Mouse (Mus musculus) liver, embryonic 16.5 days (tissue): ENCODE data around the gene Htr5b. TPM values are rescaled to one million over a fixed set of nuclear protein-coding genes. Genes with fewer than 3 reads are reported as not detected.

Experiments
- ATAC-seq: fragments of 200-750 bp; cut with Nextera tagmentation; 2 replicates; pipeline ENCODE4 v1.8.0; 2017; ENCODE audit warnings: low read depth, mild to moderate bottlenecking, moderate number of reproducible peaks, moderate library complexity
- H3K27ac ChIP-seq: fragments of 300-500 bp; sonication (generic); 2 replicates; pipeline ENCODE4 v1.5.1; 2014; ENCODE audit warnings: mild to moderate bottlenecking, low read length
- H3K27me3 ChIP-seq: fragments of 300-500 bp; sonication (generic); 2 replicates; pipeline ENCODE4 v1.6.1; 2014; ENCODE audit warnings: low read depth, low read length, mixed read lengths; ENCODE audit not compliant: control insufficient read depth, insufficient read depth
- H3K36me3 ChIP-seq: fragments of 300-500 bp; sonication (generic); 2 replicates; pipeline ENCODE4 v1.6.1; 2014; ENCODE audit warnings: mild to moderate bottlenecking; ENCODE audit not compliant: control insufficient read depth, insufficient read depth
- H3K4me1 ChIP-seq: fragments of 300-500 bp; sonication (generic); 2 replicates; pipeline ENCODE4 v1.6.1; 2014; ENCODE audit warnings: low read depth, low read length, mixed read lengths; ENCODE audit not compliant: control insufficient read depth
- H3K4me2 ChIP-seq: fragments of 300-500 bp; sonication (generic); 2 replicates; pipeline ENCODE4 v1.6.1; 2014; ENCODE audit warnings: low read depth, low read length, mixed read lengths
- H3K4me3 ChIP-seq: fragments of 300-500 bp; sonication (generic); 2 replicates; pipeline ENCODE4 v1.5.1; 2014; ENCODE audit warnings: low read depth, mild to moderate bottlenecking, low read length
- H3K9ac ChIP-seq: fragments of 300-500 bp; sonication (generic); 2 replicates; pipeline ENCODE4 v1.6.1; 2014; ENCODE audit warnings: low read depth, low read length
- H3K9me3 ChIP-seq: fragments of 300-500 bp; sonication (generic); replicated peaks from 2 replicates; pipeline ENCODE4 v1.6.1; 2016; ENCODE audit warnings: low read length; ENCODE audit not compliant: control insufficient read depth
- WGBS: fragments of 180-500 bp; shearing (Covaris S2); extraction: QIAGEN DNeasy Blood & Tissue Kit; methylation state at CpG from one replicate; pipeline ENCODE4 v1.1.7; 2014; ENCODE audit not compliant: insufficient replicate concordance; 5-methylcytosine and 5-hydroxymethylcytosine counted together
- polyA plus RNA-seq: library from polyadenylated mRNA; unstranded; fragments of >200 nt; fragmentation: Nextera tagmentation; extraction: Ambion mirVana; gene quantifications from 2 replicates; pipeline ENCODE4 v1.2.1, GENCODE M21; 2015

The Htr5b gene
- polyA plus RNA-seq: not detected in 2 replicates

GRCm38 (mm10) chr1:121528399-121528720 lies at the start of gene Htr5b:
Gene Htr5b (minus strand): TSS chr1:121528465.
- Histone ChIP-seq H3K4me2 (peak within 1 kb of the TSS; percentile 24), H3K9ac (no peak within 1 kb of the TSS), H3K4me1 (no peaks in the 10 kb centered on the region), H3K9me3 (no peaks in the 10 kb centered on the region), H3K4me3 (no peak within 1 kb of the TSS), H3K27ac (no peak within 1 kb of the TSS), H3K27me3 (peaks cover 18% of the 10 kb centered on the region), H3K36me3 (no peaks in the 10 kb centered on the region)
- 4% methylated on average over 11 of the region's 11 CpGs for WGBS
- ATAC-seq: no peak

- no peaks in the 10 kb centered on the region for H3K4me1 ChIP-seq
These were observed 49.2 kb upstream of the Htr5b start for GRCm38 (mm10) chr1:121577491-121577890.

GRCm38 (mm10) chr1:121570522-121570921 lies 42.3 kb upstream of the Htr5b start:
- Histone ChIP-seq H3K9me3 (no peaks in the 10 kb centered on the region), H3K36me3 (no peaks in the 10 kb centered on the region), H3K4me3 (no peak overlapping the region), H3K4me1 (peaks cover 2% of the 10 kb centered on the region; the same call in 1 of the 2 replicates), H3K27ac (no peak overlapping the region), H3K4me2 (no peak overlapping the region), H3K27me3 (no peaks in the 10 kb centered on the region), H3K9ac (no peak overlapping the region)
- no peak for ATAC-seq
- 61% methylated on average over 7 of the region's 7 CpGs for WGBS

More at GRCm38 (mm10) chr1:121577491-121577890, 49.2 kb upstream of the Htr5b start:
- Histone ChIP-seq H3K27ac (no peak overlapping the region), H3K4me3 (no peak overlapping the region), H3K9me3 (no peaks in the 10 kb centered on the region), H3K4me2 (no peak overlapping the region), H3K36me3 (no peaks in the 10 kb centered on the region), H3K27me3 (no peaks in the 10 kb centered on the region), H3K9ac (no peak overlapping the region)
- no peak for ATAC-seq
- 29% methylated on average over 1 of the region's 1 CpGs for WGBS

GRCm38 (mm10) chr1:121567521-121568489 lies 39.5 kb upstream of the Htr5b start, which contains the start of gene Ddx18:
Gene Ddx18 (minus strand): TSS chr1:121567989.
- Histone ChIP-seq H3K4me2 (peak within 1 kb of the TSS; percentile 73), H3K27me3 (no peaks in the 10 kb centered on the region), H3K36me3 (peaks cover 22% of the 10 kb centered on the region), H3K9ac (peak within 1 kb of the TSS; percentile 74), H3K4me3 (peak within 1 kb of the TSS; percentile 82), H3K27ac (no peak within 1 kb of the TSS), H3K9me3 (no peaks in the 10 kb centered on the region), H3K4me1 (peaks cover 2% of the 10 kb centered on the region; the same call in 1 of the 2 replicates)
- WGBS: 7% methylated on average over 53 of the region's 53 CpGs
- peak; percentile 95 for ATAC-seq

GRCm38 (mm10) chr1:121557861-121558260 lies 29.6 kb upstream of the Htr5b start:
- Histone ChIP-seq H3K4me1 (no peaks in the 10 kb centered on the region), H3K9me3 (no peaks in the 10 kb centered on the region), H3K4me2 (no peak overlapping the region), H3K36me3 (peaks cover 48% of the 10 kb centered on the region), H3K4me3 (no peak overlapping the region), H3K27me3 (no peaks in the 10 kb centered on the region), H3K9ac (no peak overlapping the region), H3K27ac (no peak overlapping the region)
- WGBS: 70% methylated on average over 5 of the region's 5 CpGs
- ATAC-seq: no peak

- Histone ChIP-seq H3K4me2 (no peak overlapping the region), H3K27me3 (no peaks in the 10 kb centered on the region), H3K4me3 (no peak overlapping the region), H3K27ac (no peak overlapping the region), H3K9me3 (no peaks in the 10 kb centered on the region), H3K36me3 (peaks cover 16% of the 10 kb centered on the region), H3K9ac (no peak overlapping the region), H3K4me1 (no peaks in the 10 kb centered on the region)
- WGBS: 68% methylated on average over 7 of the region's 7 CpGs
- ATAC-seq: no peak
These were observed 23.2 kb upstream of the Htr5b start for GRCm38 (mm10) chr1:121551457-121551835.

- peaks cover 14% of the 10 kb centered on the region for H3K36me3 ChIP-seq
- H3K27ac ChIP-seq: no peak overlapping the region
- no peaks in the 10 kb centered on the region for H3K4me1 ChIP-seq
- H3K9me3 ChIP-seq: no peaks in the 10 kb centered on the region
- ATAC-seq: no peak
- H3K4me2 ChIP-seq: no peak overlapping the region
- H3K27me3 ChIP-seq: no peaks in the 10 kb centered on the region
- no peak overlapping the region for H3K4me3 ChIP-seq
- H3K9ac ChIP-seq: no peak overlapping the region
- 69% methylated on average over 16 of the region's 16 CpGs for WGBS
These were observed 22.7 kb upstream of the Htr5b start for GRCm38 (mm10) chr1:121550801-121551456.

- H3K27ac ChIP-seq: no peak overlapping the region
- no peak for ATAC-seq
- H3K36me3 ChIP-seq: peaks cover 8% of the 10 kb centered on the region
- H3K4me3 ChIP-seq: no peak overlapping the region
- H3K27me3 ChIP-seq: no peaks in the 10 kb centered on the region
- no peak overlapping the region for H3K9ac ChIP-seq
- WGBS: 65% methylated on average over 4 of the region's 4 CpGs
- no peaks in the 10 kb centered on the region for H3K4me1 ChIP-seq
- no peaks in the 10 kb centered on the region for H3K9me3 ChIP-seq
- H3K4me2 ChIP-seq: no peak overlapping the region
These were observed 21.2 kb upstream of the Htr5b start for GRCm38 (mm10) chr1:121549456-121549855.

GRCm38 (mm10) chr1:121548667-121549066 lies 20.4 kb upstream of the Htr5b start:
- 72% methylated on average over 4 of the region's 4 CpGs for WGBS
- Histone ChIP-seq H3K27ac (no peak overlapping the region), H3K27me3 (no peaks in the 10 kb centered on the region), H3K4me2 (no peak overlapping the region), H3K9me3 (no peaks in the 10 kb centered on the region), H3K4me1 (no peaks in the 10 kb centered on the region), H3K9ac (no peak overlapping the region), H3K36me3 (peaks cover 7% of the 10 kb centered on the region), H3K4me3 (no peak overlapping the region)
- ATAC-seq: no peak
